Mouse (Mus musculus) ovary, postnatal 36 days (tissue): ENCODE measurements around the gene Lsm14a.

Experiments used
- DNase-seq: peaks from one replicate; pipeline ENCODE4 v3.0.0; 2022; ENCODE audit warnings: low spot score, mixed read lengths

Lsm14a gene

GRCm38 (mm10) chr7:34393215-34393614, at the start of gene Lsm14a:
Lsm14a (minus strand) TSS chr7:34393315.
- no peak for DNase-seq

GRCm38 (mm10) chr7:34438903-34439302, 45.8 kb upstream of the Lsm14a start:
- DNase-seq: no peak

GRCm38 (mm10) chr7:34433597-34433996, 40.5 kb upstream of the Lsm14a start:
- no peak for DNase-seq

GRCm38 (mm10) chr7:34421201-34421600, 28.1 kb upstream of the Lsm14a start:
- DNase-seq: no peak

GRCm38 (mm10) chr7:34407492-34407891, 14.4 kb upstream of the Lsm14a start:
- peak; percentile 14 for DNase-seq

GRCm38 (mm10) chr7:34403876-34404275, 10.8 kb upstream of the Lsm14a start:
- no peak for DNase-seq

GRCm38 (mm10) chr7:34400070-34400469, 7.0 kb upstream of the Lsm14a start:
- DNase-seq: no peak

GRCm38 (mm10) chr7:34398831-34399230, 5.7 kb upstream of the Lsm14a start:
- DNase-seq: no peak

GRCm38 (mm10) chr7:34396791-34397190, 3.7 kb upstream of the Lsm14a start:
- DNase-seq: no peak

GRCm38 (mm10) chr7:34395761-34396160, 2.6 kb upstream of the Lsm14a start:
- DNase-seq: no peak

GRCm38 (mm10) chr7:34394636-34395035, 1.5 kb upstream of the Lsm14a start:
- no peak for DNase-seq

GRCm38 (mm10) chr7:34394091-34394490, 976 bp upstream of the Lsm14a start:
- DNase-seq: no peak

GRCm38 (mm10) chr7:34392335-34392734, 780 bp downstream of the Lsm14a start:
- no peak for DNase-seq

GRCm38 (mm10) chr7:34391711-34392110, 1.4 kb downstream of the Lsm14a start:
- no peak for DNase-seq

GRCm38 (mm10) chr7:34390834-34391155, 2.3 kb downstream of the Lsm14a start:
- peak; percentile 10 for DNase-seq

- no peak for DNase-seq
Observed at GRCm38 (mm10) chr7:34390111-34390833, 2.8 kb downstream of the Lsm14a start.

GRCm38 (mm10) chr7:34389277-34390085, 3.6 kb downstream of the Lsm14a start:
- DNase-seq: peak; percentile 95

- peak; percentile 69 for DNase-seq
Observed at GRCm38 (mm10) chr7:34388445-34389276, 4.5 kb downstream of the Lsm14a start.

- no peak for DNase-seq
Observed at GRCm38 (mm10) chr7:34387784-34388444, 5.2 kb downstream of the Lsm14a start.

GRCm38 (mm10) chr7:34382803-34383202, 10.3 kb downstream of the Lsm14a start:
- DNase-seq: no peak

- DNase-seq: no peak
Observed at GRCm38 (mm10) chr7:34381733-34382132, 11.4 kb downstream of the Lsm14a start.

- DNase-seq: no peak
Observed at GRCm38 (mm10) chr7:34380311-34380710, 12.8 kb downstream of the Lsm14a start.
